Mouse (Mus musculus) olfactory bulb, adult 2 months (tissue): ENCODE measurements around the gene Sptbn1.

Source experiments
- CTCF ChIP-seq: fragments of 200-500 bp; IDR thresholded peaks from 2 replicates; pipeline ENCODE4 v1.5.1; 2012; ENCODE audit warnings: low read depth, mild to moderate bottlenecking, low read length, moderate library complexity; ENCODE audit not compliant: insufficient read depth
- POLR2A ChIP-seq: fragments of 200-500 bp; IDR thresholded peaks from 2 replicates; pipeline ENCODE4 v1.6.1; 2012; ENCODE audit warnings: mild to moderate bottlenecking, low read depth, low read length, moderate library complexity; ENCODE audit not compliant: insufficient read depth

DNA sequence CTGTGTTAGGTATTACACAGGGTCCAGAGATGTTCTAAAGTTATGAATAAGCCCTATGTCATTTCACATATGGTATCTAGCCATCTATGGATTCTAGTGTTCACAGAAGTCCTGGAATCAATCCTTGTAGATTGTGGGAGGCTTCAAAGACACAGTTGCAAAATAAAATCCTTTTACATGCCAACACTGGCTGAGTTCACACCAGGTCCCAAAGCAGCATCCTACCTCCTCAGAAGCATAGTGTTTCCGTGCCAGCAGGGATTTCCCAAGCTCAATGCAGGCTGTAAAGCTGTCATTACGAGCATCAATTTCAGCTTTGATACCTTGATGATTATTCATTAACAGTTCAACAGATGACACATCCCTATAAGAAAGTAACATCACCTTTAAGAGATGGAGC is 154.3 kb downstream of the Sptbn1 start:
- TF ChIP-seq CTCF = no peak
- no peak for TF ChIP-seq POLR2A
